Mouse (Mus musculus) C2C12 (cell line): ENCODE data around the gene Irf2bp2.

ENCODE experiments used
- CTCF ChIP-seq: IDR thresholded peaks from one replicate; pipeline ENCODE4 v1.5.1; 2011; ENCODE audit not compliant: control insufficient read depth, insufficient read depth, insufficient read length
- MAX ChIP-seq: IDR thresholded peaks from one replicate; pipeline ENCODE4 v1.6.1; 2011; ENCODE audit warnings: mild to moderate bottlenecking, control low read depth
- MYOG ChIP-seq: IDR thresholded peaks from one replicate; pipeline ENCODE4 v1.6.1; 2011; ENCODE audit not compliant: control insufficient read depth, insufficient read length; ENCODE audit errors: extremely low read depth
- USF1 ChIP-seq: IDR thresholded peaks from one replicate; pipeline ENCODE4 v1.6.1; 2011; ENCODE audit warnings: low read depth, mild to moderate bottlenecking, control low read depth, moderate library complexity

DNA sequence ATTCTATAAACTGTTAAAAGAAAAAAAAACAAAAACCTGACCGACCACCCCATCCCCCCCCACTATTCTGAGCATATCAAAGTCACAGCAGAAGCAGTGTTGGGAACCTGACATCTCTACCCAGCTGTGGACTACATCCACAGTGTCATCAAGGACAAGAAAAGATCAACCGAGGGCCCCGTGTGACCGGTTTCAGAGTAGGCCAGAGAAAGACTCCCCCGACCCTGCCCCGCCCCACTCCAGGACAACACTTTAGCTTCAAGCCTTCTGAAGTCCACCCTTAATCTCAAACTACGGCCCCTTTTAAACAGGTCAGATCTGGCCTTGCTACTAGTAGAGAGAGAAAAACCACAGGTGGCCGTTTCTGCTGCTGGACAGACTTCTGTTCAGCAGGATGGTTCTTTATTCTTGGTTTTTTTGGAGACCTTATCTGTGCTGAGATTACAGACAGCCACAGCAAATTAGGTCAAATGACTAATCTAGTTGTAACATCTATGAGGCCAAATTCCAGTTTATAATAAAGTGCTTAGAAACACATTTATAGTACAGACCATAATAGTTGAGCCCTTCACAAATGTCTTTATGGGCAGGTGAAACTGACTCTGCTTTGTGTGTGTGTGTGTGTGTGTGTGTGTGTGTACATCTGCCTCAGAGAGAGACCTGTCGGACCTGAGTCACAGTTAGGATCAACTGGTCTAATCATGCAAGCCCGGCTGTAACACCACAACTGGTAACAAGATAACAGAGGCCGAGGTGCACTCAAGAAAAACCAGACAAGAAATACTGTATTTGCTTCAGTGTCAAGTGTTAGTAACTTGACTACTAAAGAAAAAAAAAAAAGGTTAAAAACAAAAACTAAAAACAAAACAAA lies 4.9 kb downstream of the Irf2bp2 start:
- TF ChIP-seq MAX (no peak), CTCF (no peak), USF1 (no peak), MYOG (no peak)
